Mouse (Mus musculus): ENCODE measurements around the gene Cmip. TPM values are rescaled to one million over a fixed set of nuclear protein-coding genes. Genes with fewer than 3 reads are reported as not detected.
A peak's percentile ranks its signal among the peaks of the same experiment; 100 is the strongest.

The Cmip gene
- polyA plus RNA-seq, 1 experiment: 17.3 TPM

DNA sequence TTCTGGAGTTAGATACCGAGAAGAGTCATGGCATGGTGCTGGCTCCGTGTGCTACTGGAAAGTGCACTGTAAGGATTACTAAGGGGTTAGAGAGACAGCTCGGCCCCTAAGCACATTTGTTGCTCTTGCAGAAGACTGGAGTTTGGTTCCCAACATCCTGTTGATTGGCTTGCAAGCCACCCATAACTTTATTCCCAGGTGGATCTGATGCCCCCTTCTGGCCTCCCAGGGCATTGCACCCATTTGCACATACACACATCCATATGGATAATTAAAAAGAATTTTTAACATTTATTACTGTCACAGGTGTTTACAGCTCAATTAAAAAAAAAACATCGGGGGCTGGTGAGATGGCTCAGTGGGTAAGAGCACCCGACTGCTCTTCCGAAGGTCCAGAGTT is 207.7 kb downstream of the Cmip start:
- H3K36me3 ChIP-seq (ENCODE audit: control insufficient read depth, insufficient read depth): no peaks in the 10 kb centered on the region
- no peaks in the 10 kb centered on the region for H3K27me3 ChIP-seq (ENCODE audit: control insufficient read depth, insufficient read depth, insufficient read length)
- no peak overlapping the region for H3K4me3 ChIP-seq (ENCODE audit: insufficient read depth, poor library complexity, severe bottlenecking)
- no peak for TF ChIP-seq USF1 (IDR thresholded peaks at IDR 0.05; ENCODE audit: low read depth)
- no peak for TF ChIP-seq MAX (IDR thresholded peaks at IDR 0.05)
- no peak for TF ChIP-seq MYOD1 (IDR thresholded peaks at IDR 0.05; ENCODE audit: control insufficient read depth, insufficient read length, low read depth)
- no peaks in the 10 kb centered on the region for H3K79me2 ChIP-seq (ENCODE audit: control insufficient read depth, insufficient read depth)
- H3K79me3 ChIP-seq (ENCODE audit: low read depth): no peaks in the 10 kb centered on the region
- H3ac ChIP-seq (ENCODE audit: control insufficient read depth, insufficient read length, low read depth): no peak overlapping the region

DNA sequence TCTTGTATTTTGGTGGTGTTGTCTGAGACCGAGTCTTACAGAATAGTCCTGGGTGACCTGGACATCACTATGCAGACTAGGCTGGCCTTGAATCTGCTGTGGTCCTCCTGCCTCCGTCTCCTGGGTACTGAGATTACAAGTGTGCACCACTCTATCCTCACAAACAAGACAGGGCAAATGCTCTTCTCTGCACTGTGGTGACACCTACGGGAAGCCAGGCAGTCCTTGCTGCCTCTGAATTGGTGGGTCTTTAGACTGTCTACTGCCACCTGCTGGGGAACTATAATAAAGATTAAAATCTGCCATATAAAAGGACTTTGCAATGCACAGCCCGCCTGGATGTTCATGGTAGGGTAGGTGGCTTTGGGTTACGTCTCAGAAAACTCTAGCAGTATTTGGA is 208.4 kb downstream of the Cmip start:
- H3K4me3 ChIP-seq (ENCODE audit: insufficient read depth, poor library complexity, severe bottlenecking): no peak overlapping the region
- H3ac ChIP-seq (ENCODE audit: control insufficient read depth, insufficient read length, low read depth): no peak overlapping the region
- H3K79me3 ChIP-seq (ENCODE audit: low read depth): no peaks in the 10 kb centered on the region
- no peaks in the 10 kb centered on the region for H3K36me3 ChIP-seq (ENCODE audit: control insufficient read depth, insufficient read depth)
- no peaks in the 10 kb centered on the region for H3K27me3 ChIP-seq (ENCODE audit: control insufficient read depth, insufficient read depth, insufficient read length)
- peak; percentile 62 for TF ChIP-seq CTCF (IDR thresholded peaks at IDR 0.05; ENCODE audit: control insufficient read depth, insufficient read depth, insufficient read length)
- TF ChIP-seq MYOG (IDR thresholded peaks at IDR 0.05; ENCODE audit: control insufficient read depth, extremely low read depth, insufficient read length): no peak
- H3K79me2 ChIP-seq (ENCODE audit: control insufficient read depth, insufficient read depth): no peaks in the 10 kb centered on the region

DNA sequence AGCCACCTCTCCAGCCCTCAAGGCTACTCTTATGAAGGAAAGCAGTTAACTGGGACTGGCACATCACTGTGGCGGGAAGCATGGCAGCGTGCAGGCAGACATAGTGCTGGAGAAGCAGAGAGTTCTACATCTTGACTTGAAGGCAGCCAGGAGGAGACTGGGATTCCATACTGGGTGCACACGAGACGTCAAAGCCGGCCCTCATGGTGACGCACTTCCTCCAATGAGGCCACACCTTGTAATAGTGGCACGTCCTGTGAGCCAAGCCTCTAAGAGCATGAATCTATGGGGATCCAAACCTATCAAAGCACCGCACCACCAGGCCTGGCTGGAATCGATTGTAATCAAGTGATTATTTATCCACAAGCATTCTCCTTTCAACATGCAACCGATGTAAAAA is 210.6 kb downstream of the Cmip start:
- no peaks in the 10 kb centered on the region for H3K27me3 ChIP-seq (ENCODE audit: control insufficient read depth, insufficient read depth, insufficient read length)
- no peaks in the 10 kb centered on the region for H3K36me3 ChIP-seq (ENCODE audit: control insufficient read depth, insufficient read depth)
- TF ChIP-seq MAX (IDR thresholded peaks at IDR 0.05) (no peak), CEBPB (IDR thresholded peaks at IDR 0.05; ENCODE audit: low read depth) (no peak), USF1 (IDR thresholded peaks at IDR 0.05; ENCODE audit: low read depth) (no peak), MYOD1 (IDR thresholded peaks at IDR 0.05; ENCODE audit: control insufficient read depth, insufficient read length, low read depth) (no peak), FOSL1 (IDR thresholded peaks at IDR 0.05; ENCODE audit: insufficient read depth, low read length, poor library complexity, severe bottlenecking) (no peak), MYOG (IDR thresholded peaks at IDR 0.05; ENCODE audit: control insufficient read depth, extremely low read depth, insufficient read length) (no peak), CTCF (IDR thresholded peaks at IDR 0.05; ENCODE audit: control insufficient read depth, insufficient read depth, insufficient read length) (no peak)
- no peak overlapping the region for H3ac ChIP-seq (ENCODE audit: control insufficient read depth, insufficient read length, low read depth)
- H3K79me3 ChIP-seq (ENCODE audit: low read depth): no peaks in the 10 kb centered on the region
- no peak overlapping the region for H3K4me3 ChIP-seq (ENCODE audit: insufficient read depth, poor library complexity, severe bottlenecking)
- no peaks in the 10 kb centered on the region for H3K79me2 ChIP-seq (ENCODE audit: control insufficient read depth, insufficient read depth)

DNA sequence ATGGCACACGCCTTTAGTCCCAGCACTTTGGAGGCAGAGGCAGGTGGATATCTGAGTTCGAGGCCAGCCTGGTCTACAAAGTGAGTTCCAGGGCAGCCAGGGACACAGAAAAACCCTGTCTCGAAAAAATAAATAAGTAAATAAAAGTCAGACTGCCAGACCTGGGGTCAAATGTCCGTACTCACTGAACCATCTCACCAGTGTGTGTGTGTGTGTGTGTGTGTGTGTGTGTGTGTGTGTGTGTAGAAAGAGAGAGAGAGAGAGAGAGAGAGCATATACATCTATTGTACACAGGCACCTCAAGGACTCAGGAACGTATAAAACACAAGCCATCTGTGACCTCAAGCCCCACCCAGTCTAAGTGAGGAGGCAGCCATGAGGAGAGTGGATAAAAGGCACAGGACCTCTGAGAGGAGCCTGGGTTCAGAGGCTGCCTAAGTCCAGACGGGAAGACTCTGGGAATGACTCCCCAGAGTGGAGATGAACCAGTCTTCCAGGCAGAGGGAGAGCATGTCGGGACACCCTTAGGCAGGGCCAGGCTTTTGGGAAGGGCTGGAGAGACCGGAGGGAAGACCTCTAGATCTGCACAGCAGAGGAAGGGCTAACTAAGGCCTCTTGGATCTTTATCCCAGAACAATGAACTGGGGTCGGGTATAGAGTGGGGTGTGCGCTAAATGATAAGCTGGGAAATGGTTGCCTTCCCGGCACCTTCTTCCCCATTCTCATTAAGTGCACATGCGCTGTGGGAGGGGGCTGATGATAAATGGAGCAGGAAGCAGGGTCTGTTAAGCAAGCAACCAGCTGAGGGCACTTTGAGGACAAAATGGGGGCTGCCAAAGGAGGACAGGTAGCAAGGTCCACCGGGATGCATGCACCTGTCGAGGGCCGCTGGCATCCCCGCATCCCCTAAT is 212.8 kb downstream of the Cmip start:
- Histone ChIP-seq H3K4me3 (ENCODE audit: insufficient read depth, poor library complexity, severe bottlenecking) (no peak overlapping the region), H3ac (ENCODE audit: control insufficient read depth, insufficient read length, low read depth) (no peak overlapping the region), H3K79me2 (ENCODE audit: control insufficient read depth, insufficient read depth) (no peaks in the 10 kb centered on the region), H3K36me3 (ENCODE audit: control insufficient read depth, insufficient read depth) (no peaks in the 10 kb centered on the region), H3K79me3 (ENCODE audit: low read depth) (no peaks in the 10 kb centered on the region), H3K27me3 (ENCODE audit: control insufficient read depth, insufficient read depth, insufficient read length) (no peaks in the 10 kb centered on the region)
- TF ChIP-seq CTCF (IDR thresholded peaks at IDR 0.05; ENCODE audit: control insufficient read depth, insufficient read depth, insufficient read length): no peak
- no peak for TF ChIP-seq MYOG (IDR thresholded peaks at IDR 0.05; ENCODE audit: control insufficient read depth, extremely low read depth, insufficient read length)
- no peak for TF ChIP-seq MAX (IDR thresholded peaks at IDR 0.05)
- no peak for TF ChIP-seq USF1 (IDR thresholded peaks at IDR 0.05; ENCODE audit: low read depth)
- TF ChIP-seq MYOD1 (IDR thresholded peaks at IDR 0.05; ENCODE audit: control insufficient read depth, insufficient read length, low read depth): no peak
- no peak for TF ChIP-seq FOSL1 (IDR thresholded peaks at IDR 0.05; ENCODE audit: insufficient read depth, low read length, poor library complexity, severe bottlenecking)
- no peak for TF ChIP-seq CEBPB (IDR thresholded peaks at IDR 0.05; ENCODE audit: low read depth)

DNA sequence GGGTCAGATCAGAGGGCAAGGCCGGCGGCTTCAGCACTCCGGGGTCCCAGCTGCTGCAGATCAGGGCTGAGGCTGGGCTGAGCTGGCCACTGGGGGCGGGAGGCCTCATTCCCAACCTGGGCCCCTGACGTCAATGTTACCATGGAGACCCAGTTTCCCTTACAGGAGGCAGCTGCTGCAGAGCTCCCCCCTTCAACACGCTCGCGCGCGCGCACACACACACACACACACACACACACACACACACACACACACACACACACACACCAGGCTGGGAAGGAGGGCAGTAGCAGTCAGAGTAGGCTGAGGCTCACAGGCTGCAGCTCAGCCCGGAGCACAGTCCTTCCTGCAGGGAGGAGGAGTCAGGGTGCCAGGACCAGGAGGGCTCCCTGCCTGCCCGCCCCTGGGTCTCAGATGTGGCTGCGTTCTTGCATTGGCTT is 213.5 kb downstream of the Cmip start:
- H3K4me3 ChIP-seq (ENCODE audit: insufficient read depth, poor library complexity, severe bottlenecking): no peak overlapping the region
- H3K27me3 ChIP-seq (ENCODE audit: control insufficient read depth, insufficient read depth, insufficient read length): no peaks in the 10 kb centered on the region
- no peaks in the 10 kb centered on the region for H3K36me3 ChIP-seq (ENCODE audit: control insufficient read depth, insufficient read depth)
- no peaks in the 10 kb centered on the region for H3K79me3 ChIP-seq (ENCODE audit: low read depth)
- peak overlapping the region; percentile 48 for H3ac ChIP-seq (ENCODE audit: control insufficient read depth, insufficient read length, low read depth)
- no peaks in the 10 kb centered on the region for H3K79me2 ChIP-seq (ENCODE audit: control insufficient read depth, insufficient read depth)
- TF ChIP-seq MYOD1 (IDR thresholded peaks at IDR 0.05; ENCODE audit: control insufficient read depth, insufficient read length, low read depth): no peak
- TF ChIP-seq CEBPB (IDR thresholded peaks at IDR 0.05; ENCODE audit: low read depth): no peak
- TF ChIP-seq USF1 (IDR thresholded peaks at IDR 0.05; ENCODE audit: low read depth): no peak
- TF ChIP-seq FOSL1 (IDR thresholded peaks at IDR 0.05; ENCODE audit: insufficient read depth, low read length, poor library complexity, severe bottlenecking): no peak
- TF ChIP-seq MAX (IDR thresholded peaks at IDR 0.05): no peak

DNA sequence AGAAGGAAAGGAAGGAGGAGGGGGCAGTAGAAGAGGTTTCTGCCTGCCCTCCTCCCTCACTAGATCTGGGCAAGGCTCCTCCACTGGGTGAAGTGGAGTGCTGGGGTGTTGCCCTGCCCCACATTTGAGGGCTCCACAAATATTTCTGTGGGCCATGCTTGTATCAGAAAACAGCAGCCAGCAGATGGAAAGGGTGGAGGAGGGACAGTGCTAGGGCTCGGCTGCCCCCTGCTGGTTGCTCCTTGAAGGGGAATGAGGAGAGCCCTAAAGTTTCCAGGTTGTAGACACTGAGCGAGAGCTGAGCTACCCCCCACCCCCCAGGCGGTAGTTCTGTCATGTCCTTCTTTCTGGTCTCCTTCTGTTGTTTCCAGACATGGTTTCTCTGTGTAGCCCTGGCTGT is 214.3 kb downstream of the Cmip start:
- Histone ChIP-seq H3K79me3 (ENCODE audit: low read depth) (no peaks in the 10 kb centered on the region), H3K4me3 (ENCODE audit: insufficient read depth, poor library complexity, severe bottlenecking) (no peak overlapping the region), H3ac (ENCODE audit: control insufficient read depth, insufficient read length, low read depth) (no peak overlapping the region), H3K27me3 (ENCODE audit: control insufficient read depth, insufficient read depth, insufficient read length) (no peaks in the 10 kb centered on the region), H3K79me2 (ENCODE audit: control insufficient read depth, insufficient read depth) (no peaks in the 10 kb centered on the region), H3K36me3 (ENCODE audit: control insufficient read depth, insufficient read depth) (no peaks in the 10 kb centered on the region)
- TF ChIP-seq MYOG (IDR thresholded peaks at IDR 0.05; ENCODE audit: control insufficient read depth, extremely low read depth, insufficient read length): no peak
- peak; percentile 77 for TF ChIP-seq CTCF (IDR thresholded peaks at IDR 0.05; ENCODE audit: control insufficient read depth, insufficient read depth, insufficient read length)

Data from C2C12 (cell line).